Mouse (Mus musculus): ENCODE results near the gene Gpr87. TPM values are rescaled to one million over a fixed set of nuclear protein-coding genes. Genes with fewer than 3 reads are reported as not detected.
A peak's percentile ranks its signal among the peaks of the same experiment; 100 is the strongest.

The Gpr87 gene
- not detected for polyA plus RNA-seq (2017; shearing (Covaris generic))

DNA sequence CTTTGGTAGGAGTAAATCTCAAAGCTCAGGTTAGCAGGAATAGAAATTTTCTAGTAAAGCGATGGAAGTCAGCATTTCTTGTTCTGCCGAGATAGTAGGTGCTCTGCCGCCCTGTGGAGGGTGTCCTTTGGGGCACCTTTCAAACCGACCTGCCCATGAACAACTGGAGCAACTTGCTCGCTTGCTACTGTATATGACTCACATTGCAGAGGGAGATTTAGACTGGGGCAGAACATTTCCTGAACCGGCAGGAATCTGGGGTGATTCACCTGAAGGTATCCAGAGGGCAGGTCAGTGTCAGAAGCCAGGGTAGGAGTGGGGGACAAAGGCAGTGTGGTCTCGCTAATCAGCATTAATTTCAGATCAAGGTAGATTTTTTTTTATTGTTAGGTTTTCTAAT, at the start of gene Gpr87:
Gpr87 (minus strand) TSS at position 167 of the 400 bp plus-strand sequence.
- ATAC-seq = no peak

DNA sequence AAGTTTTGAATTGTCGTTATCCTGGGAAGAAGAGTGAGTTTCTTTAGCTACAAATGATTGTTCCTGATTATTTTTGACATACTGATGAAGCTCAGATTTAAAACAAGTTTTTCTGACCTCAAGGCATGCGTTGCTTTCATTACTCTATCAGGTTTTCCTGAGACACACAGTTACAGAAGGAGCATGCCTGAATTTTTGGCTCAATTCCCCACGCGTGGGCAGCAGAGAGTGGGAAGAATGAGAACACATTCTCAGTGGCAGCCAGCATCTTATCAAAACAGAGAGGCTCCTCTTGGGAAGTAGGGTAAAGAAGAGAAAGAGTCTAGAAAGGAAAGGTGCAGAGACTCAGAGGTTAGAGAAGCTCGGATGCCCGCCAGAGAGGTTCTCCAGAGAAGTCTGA, 48.5 kb upstream of the Gpr87 start:
- ATAC-seq = no peak

- ATAC-seq = peak; percentile 81
Measured at GRCm38 (mm10) chr3:59234878-59235277, 40.0 kb upstream of the Gpr87 start.

DNA sequence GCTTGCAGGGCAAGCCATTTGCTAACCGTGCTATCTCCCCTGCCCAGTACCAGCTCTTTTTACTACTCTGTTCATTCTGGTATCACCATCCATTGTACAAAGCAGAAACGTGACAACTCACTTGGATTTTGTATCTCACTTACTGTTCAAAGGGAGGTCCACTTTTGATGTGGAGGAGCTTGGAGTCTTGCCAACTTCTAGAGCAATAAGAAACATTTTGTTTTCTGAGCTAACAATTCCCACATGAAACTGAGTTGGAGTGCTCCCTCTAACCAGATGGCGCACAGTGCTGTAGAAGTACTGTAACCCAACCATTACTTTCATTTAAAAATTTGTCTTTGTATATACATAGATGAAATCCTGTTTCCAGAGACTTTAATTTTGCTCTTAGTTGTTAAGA, 36.0 kb upstream of the Gpr87 start:
- ATAC-seq = no peak

- peak; percentile 60 for ATAC-seq
Measured at GRCm38 (mm10) chr3:59228730-59229551, 34.0 kb upstream of the Gpr87 start.

- no peak for ATAC-seq
Measured at GRCm38 (mm10) chr3:59227696-59228095, 32.8 kb upstream of the Gpr87 start.

- ATAC-seq = no peak
Measured at GRCm38 (mm10) chr3:59225411-59225810, 30.5 kb upstream of the Gpr87 start.

GRCm38 (mm10) chr3:59222303-59222702, 27.4 kb upstream of the Gpr87 start:
- ATAC-seq = no peak

DNA sequence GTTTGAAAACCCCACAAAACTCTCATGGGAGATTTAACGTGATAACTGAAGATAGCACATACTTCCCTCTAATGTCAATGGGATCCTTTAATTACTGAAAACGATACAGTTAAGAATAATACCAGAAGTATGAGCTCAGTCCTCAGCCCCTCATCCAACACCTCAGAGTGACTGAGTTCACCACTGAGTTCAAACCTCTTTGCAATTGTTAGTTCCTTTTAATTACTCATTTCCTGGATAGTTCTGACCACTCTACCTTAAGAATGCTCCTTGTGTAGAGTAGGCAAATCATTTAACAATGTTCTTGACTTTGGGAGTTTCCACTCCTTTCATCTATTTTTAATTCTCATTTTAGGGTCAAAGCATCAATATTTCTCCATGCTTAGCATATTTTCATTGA, 24.4 kb upstream of the Gpr87 start:
- ATAC-seq = no peak

DNA sequence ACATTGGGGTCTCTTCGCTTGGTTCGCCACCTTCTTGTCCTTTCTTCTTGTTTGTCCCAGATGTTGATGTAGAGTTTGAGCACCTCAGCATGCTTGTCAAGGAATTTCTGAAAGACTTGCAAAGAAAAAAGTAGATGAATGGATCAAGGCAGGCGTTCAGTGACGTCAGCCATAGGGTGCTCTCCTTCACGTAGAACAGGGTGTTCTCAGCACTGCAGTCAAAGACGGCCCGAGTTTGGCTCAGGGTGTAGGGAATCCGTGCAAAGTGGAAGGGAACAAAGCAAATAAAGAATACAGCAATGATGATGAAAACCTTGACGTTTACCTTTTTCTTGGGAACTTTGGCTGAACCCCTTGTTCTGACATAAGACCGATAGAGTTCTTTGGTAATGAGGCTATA, 22.3 kb upstream of the Gpr87 start:
- no peak for ATAC-seq

- no peak for ATAC-seq
Measured at GRCm38 (mm10) chr3:59212404-59212803, 17.5 kb upstream of the Gpr87 start.

DNA sequence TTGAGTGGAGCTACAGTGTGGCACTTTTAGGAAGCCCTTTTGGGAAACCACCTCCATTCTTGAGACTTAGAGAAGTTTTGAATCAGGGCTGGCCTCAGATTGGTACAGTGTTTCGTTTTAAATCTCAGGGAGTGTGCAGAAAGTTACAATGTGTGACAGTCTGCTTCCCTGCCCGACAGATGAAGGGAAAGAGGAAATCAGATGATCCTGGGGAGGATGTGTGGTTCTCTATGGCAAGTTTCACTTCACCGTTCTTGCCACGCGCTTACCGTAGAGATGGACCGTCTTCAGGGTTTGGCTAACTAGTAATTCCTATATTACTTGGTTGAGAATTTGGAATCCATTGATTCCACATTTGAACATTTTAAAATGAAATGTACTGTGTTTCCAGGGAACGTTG, 16.9 kb upstream of the Gpr87 start:
- no peak for ATAC-seq

DNA sequence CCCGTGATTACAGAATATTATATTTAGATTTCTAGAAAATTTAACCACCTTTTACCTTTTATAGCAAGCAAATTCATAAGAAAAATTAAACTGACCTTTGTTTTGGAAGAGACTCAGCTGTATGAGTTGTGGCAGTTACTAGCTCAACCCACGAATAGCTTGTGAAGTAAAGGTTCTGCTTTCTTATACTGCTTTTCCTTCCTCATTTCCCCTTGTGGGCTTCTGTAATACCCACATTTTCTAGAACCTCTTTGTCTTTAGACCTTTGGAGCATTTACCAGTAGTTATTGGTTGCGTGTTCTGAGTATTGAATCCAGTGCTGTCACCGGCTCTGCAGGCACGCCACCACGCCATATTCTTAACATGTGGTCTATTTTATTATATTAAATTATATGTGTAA, 15.8 kb upstream of the Gpr87 start, which contains the start of gene P2ry13:
P2ry13 (minus strand) TSS at position 156 of the 400 bp plus-strand sequence.
- ATAC-seq = no peak

GRCm38 (mm10) chr3:59210089-59210488, 15.2 kb upstream of the Gpr87 start:
- no peak for ATAC-seq

- peak; percentile 72 for ATAC-seq
Measured at GRCm38 (mm10) chr3:59208650-59209548, 14.0 kb upstream of the Gpr87 start.

- ATAC-seq = peak; percentile 34
Measured at GRCm38 (mm10) chr3:59205941-59206340, 11.0 kb upstream of the Gpr87 start.

DNA sequence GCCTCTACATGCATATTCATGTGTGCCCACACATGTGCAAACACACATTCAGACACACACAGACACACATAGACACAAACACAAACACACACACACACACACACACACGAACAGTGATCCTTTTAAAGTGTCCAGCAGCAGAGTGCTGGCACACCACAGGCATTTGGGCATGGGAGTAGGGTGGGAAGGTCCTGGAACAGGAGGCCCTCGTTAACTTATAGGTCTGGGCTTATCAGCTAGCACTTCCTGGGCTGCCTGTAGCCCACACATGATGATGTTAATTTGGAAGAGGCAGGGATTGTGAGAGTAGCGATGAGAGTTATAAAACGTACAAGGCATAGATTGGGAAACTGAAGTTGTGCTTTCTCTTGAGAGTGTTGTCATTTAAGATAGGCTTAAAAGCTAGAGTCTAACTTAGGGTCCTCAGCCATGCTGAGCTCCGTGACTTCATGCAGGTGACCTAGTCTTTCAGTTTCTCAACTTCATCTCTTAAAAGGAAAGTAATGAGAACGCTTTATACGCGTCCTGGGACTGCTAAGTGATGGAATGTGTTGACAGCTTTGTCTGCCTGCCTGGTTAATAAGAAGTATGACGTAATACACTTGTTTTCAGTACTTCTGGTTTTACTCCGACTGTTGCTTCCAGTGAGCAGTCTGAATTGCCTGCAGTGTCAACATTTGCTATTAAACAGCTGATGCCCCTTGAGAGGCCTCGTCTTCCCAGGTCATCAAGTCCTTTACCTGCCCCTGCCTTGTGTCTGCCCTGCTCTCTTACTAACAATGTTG, 10.0 kb upstream of the Gpr87 start:
- ATAC-seq = no peak

GRCm38 (mm10) chr3:59203802-59204520, 9.1 kb upstream of the Gpr87 start:
- peak; percentile 69 for ATAC-seq

DNA sequence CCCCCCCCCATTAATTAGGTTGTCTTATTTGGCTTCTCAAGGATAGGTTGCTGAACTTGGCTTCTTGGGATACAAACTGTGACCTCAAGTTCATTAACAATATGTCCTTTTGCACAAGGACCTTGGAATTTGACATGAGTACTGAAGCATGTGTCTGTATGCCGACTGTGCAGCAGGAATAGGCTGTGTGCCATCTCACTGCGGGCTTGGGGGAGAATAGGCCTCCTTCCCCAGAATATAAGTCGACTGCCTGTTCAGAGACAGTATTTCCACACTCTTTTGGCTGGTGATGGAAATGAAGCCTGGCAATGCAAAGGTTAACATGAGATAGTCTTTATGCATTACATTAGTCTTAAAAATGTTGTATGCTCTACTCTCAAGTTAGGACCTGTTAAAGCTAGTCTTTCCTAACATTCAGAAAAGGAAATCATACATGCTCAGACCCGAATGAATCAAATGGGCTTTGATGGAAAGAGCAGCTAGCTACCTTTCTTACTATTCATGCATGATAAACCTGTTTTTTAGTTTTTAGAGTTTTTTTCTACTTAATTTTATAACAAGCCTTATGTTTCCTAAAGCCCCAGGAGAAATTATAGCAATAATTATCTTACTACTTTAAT, 2.5 kb upstream of the Gpr87 start:
- ATAC-seq = no peak

- no peak for ATAC-seq
Measured at GRCm38 (mm10) chr3:59194099-59194498, 805 bp downstream of the Gpr87 start.

DNA sequence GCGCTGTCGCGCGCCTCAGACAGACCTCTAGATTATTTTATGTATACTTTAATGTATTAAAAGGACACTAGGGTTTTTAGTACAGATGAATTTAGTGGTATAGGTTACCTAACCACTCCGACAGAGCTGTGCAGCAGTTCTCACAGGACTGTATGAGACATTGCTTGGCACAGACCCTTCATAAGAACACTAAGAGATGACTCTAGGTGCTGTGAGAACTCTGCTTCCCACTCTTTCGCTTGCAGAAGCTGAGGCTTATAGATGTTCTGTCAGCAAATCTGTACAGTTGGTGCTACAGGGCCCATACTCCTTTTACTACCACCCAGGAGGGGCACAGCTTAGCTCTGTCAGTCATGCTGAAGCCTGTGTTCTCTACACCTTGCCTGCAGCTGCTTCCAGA, 3.2 kb downstream of the Gpr87 start:
- no peak for ATAC-seq

GRCm38 (mm10) chr3:59187336-59187735, 7.6 kb downstream of the Gpr87 start:
- no peak for ATAC-seq

All from CD4-positive, CD25-positive, alpha-beta regulatory T cell, adult 4 months (primary cell).